Mouse (Mus musculus) layer of hippocampus, postnatal 25 days (tissue): ENCODE results near the gene Ankrd11. TPM values are rescaled to one million over a fixed set of nuclear protein-coding genes. Genes with fewer than 3 reads are reported as not detected.
"Not testable (repeated sequence)": the region's sequence is repeated elsewhere in the genome, so short reads cannot be mapped to it uniquely, and the experiment has no call there.

ENCODE experiments used
- DNase-seq, 2 experiments: peaks; one replicate each; pipeline ENCODE4 v3.0.0; 2022; ENCODE audit warnings: mixed read lengths in 2 of 2, low spot score in 1 of 2; ENCODE audit errors: extremely low spot score in 1 of 2
- total RNA-seq, 2 experiments: library from RNA; stranded (reverse); gene quantifications; 2 replicates each; pipeline ENCODE4 v1.2.3; 2021

Ankrd11 gene
- total RNA-seq, result 100 to 1,000 TPM; 147 to 171 TPM

DNA sequence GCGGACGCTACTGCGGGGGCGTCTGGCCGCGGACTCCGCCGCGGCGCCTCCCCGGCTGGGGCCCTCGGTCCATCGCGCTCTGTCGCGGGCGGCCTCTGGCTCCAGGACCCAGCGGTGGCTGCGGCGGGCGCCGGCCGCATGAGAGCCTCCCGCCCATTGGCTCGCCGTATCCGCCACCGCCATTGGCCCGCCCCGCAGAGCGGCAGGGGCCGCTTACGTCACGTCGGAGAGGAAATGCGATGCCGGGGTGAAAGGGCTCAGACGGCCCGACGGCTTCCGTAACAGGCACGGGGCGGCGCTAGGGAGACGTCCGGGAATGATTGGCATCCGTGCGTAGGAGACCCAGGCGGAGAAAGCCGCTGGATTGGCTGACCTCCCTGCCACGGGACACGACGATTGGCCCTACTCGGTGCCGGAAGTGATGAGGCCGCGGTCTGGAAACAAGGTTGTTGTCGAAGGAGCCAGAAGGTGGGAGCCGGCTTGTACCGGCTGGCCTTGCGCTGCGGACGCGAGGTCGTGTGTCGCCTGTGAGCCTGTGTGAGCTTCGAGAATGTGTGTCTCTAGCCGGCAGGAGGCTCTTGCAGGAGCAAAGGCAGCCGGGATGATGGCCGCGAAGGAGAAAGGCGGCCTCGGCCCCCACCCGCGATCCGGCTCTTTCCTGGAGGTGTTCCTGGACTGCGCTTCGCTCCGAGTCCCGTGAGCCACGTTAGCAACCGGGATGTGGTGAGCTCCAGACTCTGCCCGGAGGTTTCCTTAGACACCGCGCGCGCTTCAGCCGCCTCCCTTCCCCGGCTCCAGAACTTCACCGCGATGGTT, at the start of gene Ankrd11:
Gene Ankrd11 (minus strand): TSS at position 120 of the 816 bp plus-strand sequence.
- peak; percentile 96 to 99 for DNase-seq

- no peak for DNase-seq
Observed at GRCm38 (mm10) chr8:123087289-123087688, 45.2 kb upstream of the Ankrd11 start.

DNA sequence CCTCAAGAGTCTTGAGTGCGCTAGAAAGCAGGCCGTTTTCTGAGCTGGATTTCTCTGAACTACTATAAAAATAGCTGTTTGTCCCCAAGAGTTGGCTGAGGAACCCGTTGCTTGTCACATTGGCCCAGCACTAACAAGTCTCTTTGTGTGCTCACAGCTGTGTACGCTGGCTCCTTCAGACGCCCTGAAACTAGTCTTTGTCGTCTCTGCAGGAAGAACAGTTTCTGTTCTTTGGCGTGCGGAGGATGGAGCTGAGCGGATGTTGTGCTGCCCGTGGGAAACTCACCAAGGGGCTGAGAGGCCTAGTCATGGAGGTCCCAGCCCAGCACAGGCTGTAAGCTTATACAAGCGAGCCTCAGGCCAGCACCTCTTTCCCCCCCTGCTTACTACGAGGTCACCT, 41.5 kb upstream of the Ankrd11 start:
- DNase-seq, result no peak

DNA sequence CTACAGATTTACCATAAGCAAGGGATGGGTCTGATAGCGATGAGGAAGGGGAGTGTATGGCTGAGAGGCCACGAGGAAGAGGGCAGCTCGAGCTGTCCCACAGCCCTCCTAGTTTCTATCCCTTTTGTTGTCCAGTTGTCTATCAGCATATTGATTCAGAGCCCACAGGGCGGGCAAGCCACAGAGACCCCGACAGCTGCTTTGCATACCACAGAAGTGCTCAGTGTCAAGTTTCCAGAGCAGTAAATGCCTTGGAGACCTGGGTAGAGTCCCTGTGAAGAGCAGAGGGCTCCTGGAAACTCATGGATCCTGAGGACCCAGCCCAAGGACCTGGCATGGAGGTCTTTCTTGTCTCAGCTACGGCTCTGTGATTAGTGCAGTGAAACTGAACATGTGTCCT, 40.9 kb upstream of the Ankrd11 start:
- no peak for DNase-seq

- DNase-seq, result no peak
Observed at GRCm38 (mm10) chr8:123077213-123077612, 35.1 kb upstream of the Ankrd11 start.

- DNase-seq, result no peak
Observed at GRCm38 (mm10) chr8:123071176-123071575, 29.1 kb upstream of the Ankrd11 start.

GRCm38 (mm10) chr8:123066101-123066683, 24.1 kb upstream of the Ankrd11 start:
- no peak for DNase-seq

DNA sequence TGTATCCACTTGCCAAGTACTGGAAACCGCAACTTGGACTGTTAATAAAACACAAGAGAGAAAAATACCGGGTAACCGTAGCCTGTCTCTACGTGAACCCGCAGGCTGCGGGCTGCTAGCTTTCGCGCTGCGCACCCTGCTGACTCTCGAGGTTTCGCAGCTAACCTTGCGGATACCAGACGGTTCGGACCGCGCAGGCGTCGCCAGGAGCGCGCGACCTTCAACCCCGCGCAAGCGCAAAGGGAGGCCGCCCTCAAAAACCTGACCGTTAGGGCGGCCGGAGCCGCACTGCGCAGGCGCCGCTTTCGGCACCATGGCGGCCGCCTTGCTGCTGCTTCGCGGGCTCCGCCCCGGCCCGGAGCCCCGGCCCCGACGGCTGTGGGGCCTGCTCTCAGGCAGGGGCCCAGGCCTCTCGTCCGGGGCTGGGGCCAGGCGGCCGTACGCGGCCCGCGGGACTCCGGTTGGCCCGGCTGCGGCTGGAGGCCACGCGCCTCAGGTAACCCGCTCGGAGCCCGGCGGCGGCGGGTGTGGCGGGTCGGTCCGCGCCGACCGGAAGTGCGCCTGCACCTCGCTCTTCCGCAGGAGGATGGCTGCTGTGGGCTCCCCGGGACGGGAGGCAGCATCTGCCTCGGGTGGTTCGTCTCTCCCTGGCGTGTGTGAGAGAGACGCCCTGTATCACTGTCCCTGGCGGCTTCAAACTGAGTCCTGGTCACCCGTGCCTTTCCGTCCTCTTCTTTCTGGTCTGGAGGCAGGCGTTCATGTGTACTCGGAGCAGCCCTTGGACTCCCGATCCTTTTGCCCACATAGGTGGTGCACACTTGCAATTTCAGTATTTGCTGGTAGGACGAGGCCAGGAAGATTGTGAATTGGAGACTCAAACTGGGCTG, 23.4 kb upstream of the Ankrd11 start:
- DNase-seq, result peak; percentile 90 to 92

DNA sequence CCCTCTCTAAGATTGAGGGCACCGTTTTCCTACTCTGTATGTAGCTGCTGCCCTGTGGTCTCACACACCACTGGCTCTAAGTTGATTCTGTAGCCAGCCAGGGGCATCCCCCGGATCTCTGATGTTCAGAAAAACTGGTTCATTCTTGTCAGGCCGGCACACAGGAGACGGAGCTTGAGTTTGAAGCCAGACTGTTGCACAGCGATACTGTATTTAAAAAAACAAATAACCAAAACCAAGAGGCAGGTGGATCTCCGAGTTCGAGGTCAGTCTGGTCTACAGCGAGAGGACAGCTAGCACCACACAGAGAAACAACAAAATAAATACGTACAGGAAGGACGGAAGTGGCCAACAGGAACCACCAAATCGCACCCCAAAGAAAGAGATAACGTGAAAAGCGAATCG, 22.7 kb upstream of the Ankrd11 start:
- no peak for DNase-seq

DNA sequence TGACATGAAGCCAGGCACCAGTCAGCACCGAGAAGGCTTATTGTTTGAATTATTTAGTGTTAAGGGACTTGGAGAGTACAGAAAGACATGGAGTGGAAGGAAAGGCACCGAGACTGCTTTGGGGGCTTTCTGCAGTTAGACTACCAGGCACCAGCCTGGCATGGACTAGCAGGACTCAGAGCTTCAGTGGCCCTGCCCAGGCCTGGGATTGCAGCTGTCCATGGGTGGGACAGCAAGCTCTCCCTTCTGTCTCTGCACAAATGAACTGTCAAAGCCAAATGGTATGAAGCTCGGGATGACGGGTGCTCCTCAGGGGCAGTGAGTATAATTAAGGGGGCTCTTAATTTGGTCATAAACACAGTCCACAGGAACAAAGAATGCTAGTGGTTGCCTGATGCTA, 22.0 kb upstream of the Ankrd11 start:
- no peak for DNase-seq

- no peak for DNase-seq
Observed at GRCm38 (mm10) chr8:123062721-123063120, 20.6 kb upstream of the Ankrd11 start, which contains the start of gene Spg7. Spg7 (plus strand) TSS chr8:123062942.

GRCm38 (mm10) chr8:123051458-123051857, 9.4 kb upstream of the Ankrd11 start:
- DNase-seq, result no peak

- no peak for DNase-seq
Observed at GRCm38 (mm10) chr8:123048402-123048801, 6.3 kb upstream of the Ankrd11 start.

- no peak for DNase-seq
Observed at GRCm38 (mm10) chr8:123047827-123048226, 5.8 kb upstream of the Ankrd11 start.

DNA sequence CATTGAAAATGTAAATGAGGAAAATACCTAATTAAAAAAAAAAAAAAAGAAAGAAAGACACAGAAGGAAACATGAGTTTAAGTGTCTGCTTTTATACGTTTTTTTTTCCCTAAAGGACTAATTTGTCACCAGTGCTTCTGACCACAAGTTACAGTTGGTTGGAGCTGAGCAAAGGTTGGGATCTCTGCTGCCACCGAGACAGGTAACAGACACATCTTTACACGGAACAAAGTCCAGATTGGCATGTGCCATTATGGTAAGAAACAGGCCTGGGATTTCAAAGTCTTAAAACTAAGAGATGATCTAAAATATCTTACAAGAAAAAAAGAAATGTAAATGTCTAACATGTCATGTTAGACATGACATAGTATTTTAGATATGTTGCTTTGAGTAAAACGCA, 4.6 kb upstream of the Ankrd11 start:
- DNase-seq, result no peak

- DNase-seq, result not testable (repeated sequence)
Observed at GRCm38 (mm10) chr8:123044743-123045425, 2.8 kb upstream of the Ankrd11 start.

GRCm38 (mm10) chr8:123043941-123044340, 1.9 kb upstream of the Ankrd11 start:
- no peak for DNase-seq

DNA sequence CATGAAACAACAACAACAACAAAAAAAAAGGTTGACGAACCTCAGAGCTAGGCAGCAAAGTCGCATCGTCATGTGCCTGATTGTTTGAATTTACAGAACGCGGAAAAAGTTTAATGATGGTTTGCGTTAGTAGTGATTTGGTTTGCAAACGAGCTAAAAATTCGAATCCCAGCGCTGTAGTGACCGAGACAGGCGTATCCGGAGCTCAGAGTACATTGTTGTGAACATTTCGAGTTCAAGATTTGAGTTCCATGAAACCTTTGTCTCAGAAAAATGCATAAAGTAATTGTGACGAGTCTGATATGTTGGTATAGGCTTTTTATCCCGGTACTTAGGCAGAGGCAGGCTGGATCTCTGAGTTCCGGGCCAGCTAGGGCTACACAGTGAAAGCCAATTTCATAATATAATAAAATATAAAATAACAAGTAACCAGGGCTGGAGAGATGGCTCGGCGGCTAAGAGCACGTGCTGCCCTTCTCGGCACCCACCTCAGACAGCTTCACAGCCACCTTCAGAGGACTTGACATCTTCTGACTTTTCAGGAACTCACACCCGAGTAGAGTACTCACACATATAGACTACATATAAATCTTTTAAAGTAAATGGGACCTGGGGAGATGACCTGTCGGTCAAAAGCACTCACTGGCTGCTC, 1.0 kb upstream of the Ankrd11 start:
- no peak for DNase-seq

GRCm38 (mm10) chr8:123041774-123042105, 337 bp downstream of the Ankrd11 start:
- DNase-seq, result peak in 1 of 2 experiments; percentile 33
